In the genomic region with DNA sequence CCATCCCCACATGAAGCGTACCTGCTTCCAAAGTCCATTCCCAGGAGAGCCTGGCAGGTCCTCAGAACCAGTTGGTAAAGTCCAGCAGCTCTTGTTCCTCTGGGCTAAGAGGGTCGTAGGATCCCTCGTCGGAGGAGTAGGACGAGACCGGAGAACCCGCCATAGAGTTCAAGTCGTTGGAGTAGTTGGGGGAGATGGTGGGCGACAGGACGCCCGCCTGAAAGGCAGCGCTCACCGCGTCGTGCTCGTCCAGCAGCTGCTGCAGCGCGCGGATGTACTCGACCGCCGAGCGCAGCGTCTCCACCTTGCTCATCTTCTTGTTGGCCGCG, we compare ENCODE assay signal across 9 mouse cellular contexts. TPM values are rescaled to one million over a fixed set of nuclear protein-coding genes. Genes with fewer than 3 reads are reported as not detected.
A peak's percentile ranks its signal among the peaks of the same experiment; 100 is the strongest.
DNase-seq lines count a peak whose midpoint lies in the region; ATAC-seq and TF ChIP-seq lines count a peak whose summit lies in the region.
"Had no signal": no experiment of that assay in that cellular context is flagged by ENCODE, and none has a peak within 500 bp of the region (broad histone marks: within the 10 kb centered on the region; RNA-seq: fewer than 3 reads in every experiment).

No protein-coding gene starts in this region.

- DNase-seq in layer of hippocampus, adult 2 months (ENCODE audit: low spot score in 2 of 2) = no peak
- DNase-seq in layer of hippocampus, postnatal 10 days (ENCODE audit: low spot score in 2 of 2) = no peak
- DNase-seq in hindbrain, postnatal 0 days (ENCODE audit: low spot score) = no peak
- no peak for DNase-seq in gastrocnemius, adult 18-20 months (ENCODE audit: low spot score)
- no peak for DNase-seq in lung, postnatal 4 days

- 0 out of 2 replicates have a peak, but pooled peaks cover 10% of the 10 kb centered on the region for H3K27me3 ChIP-seq in hindbrain, postnatal 0 days (ENCODE audit: insufficient read depth, low read length)
- no peaks in the 10 kb centered on the region; the same call in 1 of the 2 replicates for H3K27me3 ChIP-seq in midbrain, embryonic 16.5 days (ENCODE audit: control insufficient read depth, insufficient read depth, low read depth, low read length)

- peak overlapping the region; percentile 58 for H3K9ac ChIP-seq in hindbrain, postnatal 0 days (replicated peaks; ENCODE audit: low read length)
- peak overlapping the region; percentile 78 for H3K9ac ChIP-seq in midbrain, embryonic 16.5 days (ENCODE audit: low read depth, low read length)

- H3K9me3 ChIP-seq in hindbrain, postnatal 0 days (ENCODE audit: low read length) = no peaks in the 10 kb centered on the region
- H3K9me3 ChIP-seq in midbrain, embryonic 16.5 days (replicated peaks; ENCODE audit: control insufficient read depth, low read length, poor library complexity, severe bottlenecking) = no peaks in the 10 kb centered on the region

- TF ChIP-seq POLR2A in embryonic fibroblast, embryonic 13.5 days (IDR thresholded peaks at IDR 0.05; ENCODE audit: low read depth, low read length) = no peak

- no peak for TF ChIP-seq CTCF in layer of hippocampus, adult 2 months (conservative IDR thresholded peaks at IDR 0.05)
- TF ChIP-seq CTCF in embryonic fibroblast, embryonic 13.5 days (IDR thresholded peaks at IDR 0.05; ENCODE audit: borderline replicate concordance, insufficient read depth, low read length) = no peak
- no peak for TF ChIP-seq CTCF in hindbrain, postnatal 0 days (IDR thresholded peaks at IDR 0.05; ENCODE audit: low read depth)

- H3K27ac ChIP-seq in layer of hippocampus, adult 2 months = peak overlapping the region; percentile 91
- no peak overlapping the region for H3K27ac ChIP-seq in embryonic fibroblast, embryonic 13.5 days (ENCODE audit: insufficient read depth, low read length)
- peak overlapping the region; percentile 76 for H3K27ac ChIP-seq in hindbrain, postnatal 0 days
- peak overlapping the region; percentile 91 for H3K27ac ChIP-seq in midbrain, embryonic 16.5 days (ENCODE audit: low read length)

- WGBS in hindbrain, postnatal 0 days = under 1% methylated on average over 26 of the region's 26 CpGs
- WGBS in midbrain, embryonic 16.5 days = 0% methylated on average over 26 of the region's 26 CpGs

- no peaks in the 10 kb centered on the region for H3K36me3 ChIP-seq in hindbrain, postnatal 0 days (ENCODE audit: insufficient read depth, low read length)
- H3K36me3 ChIP-seq in midbrain, embryonic 16.5 days (ENCODE audit: control insufficient read depth, insufficient read depth, low read length) = no peaks in the 10 kb centered on the region

- no peak for ATAC-seq in hindbrain, postnatal 0 days
- ATAC-seq in midbrain, embryonic 16.5 days = no peak; the same call in 1 of the 2 replicates
- no peak for ATAC-seq in erythroblast, adult 5-6 weeks (replicated peaks; ENCODE audit: low FRiP score, poor library complexity, severe bottlenecking)

- peak overlapping the region; percentile 73 for H3K4me3 ChIP-seq in layer of hippocampus, adult 2 months
- peak overlapping the region; percentile 55 for H3K4me3 ChIP-seq in embryonic fibroblast, embryonic 13.5 days (ENCODE audit: insufficient read depth, low read length)
- peak overlapping the region; percentile 71 for H3K4me3 ChIP-seq in hindbrain, postnatal 0 days (ENCODE audit: low read length)
- H3K4me3 ChIP-seq in midbrain, embryonic 16.5 days (ENCODE audit: low read depth, low read length) = peak overlapping the region; percentile 86
- H3K4me3 ChIP-seq: erythroblast, embryonic 14.5 days had no signal

- no peaks in the 10 kb centered on the region for H3K4me1 ChIP-seq in embryonic fibroblast, embryonic 13.5 days (ENCODE audit: control insufficient read depth, insufficient read depth, low read length)
- peaks cover 7% of the 10 kb centered on the region; the same call in 1 of the 2 replicates for H3K4me1 ChIP-seq in hindbrain, postnatal 0 days (ENCODE audit: insufficient read depth, low read length)
- H3K4me1 ChIP-seq in midbrain, embryonic 16.5 days (ENCODE audit: control insufficient read depth, insufficient read depth, low read length) = peaks cover 48% of the 10 kb centered on the region

- peak overlapping the region; percentile 93 for H3K4me2 ChIP-seq in hindbrain, postnatal 0 days (ENCODE audit: low read depth, low read length)
- peak overlapping the region; percentile 73 for H3K4me2 ChIP-seq in midbrain, embryonic 16.5 days (ENCODE audit: low read length)

RNA-seq across cellular contexts. Expression of gene Ascl1, which starts 1.2 kb away (rescaled TPM):
- 1 to 10 TPM; 6.0 to 6.9 TPM for total RNA-seq in layer of hippocampus, adult 2 months (2021)
- 10 to 100 TPM; 11.2 to 11.5 TPM for total RNA-seq in layer of hippocampus, postnatal 10 days (2021)
- polyA plus RNA-seq in embryonic fibroblast, embryonic 13.5 days (2011; ENCODE audit: insufficient read length, low read depth, missing spikeins) = not detected in 2 replicates
- 19.4 and 23.9 TPM in 2 replicates for total RNA-seq in hindbrain, postnatal 0 days (2014; rRNA removed)
- 4.6 and 4.7 TPM in 2 replicates for polyA plus RNA-seq in hindbrain, postnatal 0 days (2015; fragmentation: Nextera tagmentation; extraction: Ambion mirVana)
- 8.1 and 9.0 TPM in 2 replicates for polyA plus RNA-seq in midbrain, embryonic 16.5 days (2015; fragmentation: Nextera tagmentation; extraction: Ambion mirVana)
- not detected for total RNA-seq in gastrocnemius, adult 18-20 months (2021)
- total RNA-seq in erythroblast, adult 5-6 weeks (2015; ENCODE audit: low replicate concordance) = not detected in 2 replicates
- total RNA-seq in erythroblast, adult 5-6 weeks (2017; ENCODE audit: low replicate concordance) = not detected in 2 replicates
- polyA plus RNA-seq: erythroblast, embryonic 14.5 days had no signal

RNA-seq across cellular contexts. Expression of gene Pah, which starts 29.3 kb away (rescaled TPM):
- total RNA-seq in layer of hippocampus, adult 2 months (2021) = not detected
- total RNA-seq in layer of hippocampus, postnatal 10 days (2021) = not detected
- not detected in 2 replicates for polyA plus RNA-seq in embryonic fibroblast, embryonic 13.5 days (2011; ENCODE audit: insufficient read length, low read depth, missing spikeins)
- 0.07 and 0.37 TPM in 2 replicates for total RNA-seq in hindbrain, postnatal 0 days (2014; rRNA removed)
- polyA plus RNA-seq in hindbrain, postnatal 0 days (2015; fragmentation: Nextera tagmentation; extraction: Ambion mirVana) = 0.10 TPM in 2 replicates
- 0.16 TPM in 1 of 2 replicates, not detected in the other for polyA plus RNA-seq in midbrain, embryonic 16.5 days (2015; fragmentation: Nextera tagmentation; extraction: Ambion mirVana)
- total RNA-seq in gastrocnemius, adult 18-20 months (2021) = under 1 TPM; 0.12 to 0.14 TPM
- total RNA-seq in erythroblast, adult 5-6 weeks (2015; ENCODE audit: low replicate concordance) = not detected in 2 replicates
- total RNA-seq in erythroblast, adult 5-6 weeks (2017; ENCODE audit: low replicate concordance) = not detected in 2 replicates
- polyA plus RNA-seq: erythroblast, embryonic 14.5 days had no signal

Comparison
In these comparisons a context has a peak if more than half of its experiments do, and no peak if none do; other contexts are left out.
1. RNA of gene Ascl1, which starts 1.2 kb away (total RNA-seq): 19.4 to 23.9 TPM in hindbrain, postnatal 0 days, 11.2 to 11.5 TPM in layer of hippocampus, postnatal 10 days and 6.0 to 6.9 TPM in layer of hippocampus, adult 2 months; not detected in gastrocnemius, adult 18-20 months and not detected in erythroblast, adult 5-6 weeks; every median in the first group is over 4 times any median in the second.
2. Peak in every context shown above with its lines, with median percentiles within 50 percentile points of each other: H3K4me3 ChIP-seq.